19 mouse cellular contexts compared by ENCODE assay signal in the genomic region with DNA sequence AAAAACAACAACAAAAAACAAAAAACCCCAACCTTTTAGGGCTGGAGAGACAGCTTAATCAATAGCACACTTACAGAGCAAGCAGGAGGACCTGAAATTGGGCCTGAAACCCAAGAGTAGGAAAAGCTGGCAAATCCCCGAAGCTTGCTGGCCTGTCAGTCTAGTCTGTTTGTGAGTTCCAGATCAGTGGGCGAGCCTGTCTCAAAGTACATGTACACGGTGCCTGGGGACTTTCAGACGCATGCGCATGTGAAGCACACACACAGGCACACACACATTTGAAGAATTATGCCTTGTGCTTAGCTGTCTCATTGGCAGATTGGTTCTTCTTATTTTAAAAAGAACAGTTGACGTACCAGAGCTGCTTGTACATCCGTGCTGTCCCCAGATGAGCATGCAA. TPM values are rescaled to one million over a fixed set of nuclear protein-coding genes. Genes with fewer than 3 reads are reported as not detected.
DNase-seq lines count a peak whose midpoint lies in the region; ATAC-seq lines count a peak whose summit lies in the region.
"Had no signal": no experiment of that assay in that cellular context is flagged by ENCODE, and none has a peak within 500 bp of the region (broad histone marks: within the 10 kb centered on the region; RNA-seq: fewer than 3 reads in every experiment).

No protein-coding gene starts in this region.

- DNase-seq in layer of hippocampus, adult 11-12 months (ENCODE audit: low spot score): peak; percentile 60
- DNase-seq in layer of hippocampus, adult 9-10 months (ENCODE audit: low spot score): no peak
- DNase-seq in brain, adult 2 months (ENCODE audit: low read depth, low spot score): peak; percentile 67
- DNase-seq in kidney, postnatal 10 days: peak; percentile 37
- peak; percentile 86 for DNase-seq in layer of hippocampus, adult 9-11 months
- no peak for DNase-seq in adipocyte (ENCODE audit: low spot score)
- DNase-seq: adrenal gland, adult 2 months; B cell, adult 2 months; cerebellum, adult 9-11 months; forebrain, postnatal 0 days; gastrocnemius, adult 2 months; heart, postnatal 10 days; lung, adult 18-20 months; lung, postnatal 14 days; right cerebral cortex, postnatal 14 days; spleen, adult 18-20 months; thymus, adult 18-20 months had no signal

- ATAC-seq in activated CD4-positive, CD25-positive, alpha-beta regulatory T cell, adult 4 months: no peak
- ATAC-seq: forebrain, postnatal 0 days; midbrain, embryonic 13.5 days had no signal

RNA-seq across cellular contexts. Expression of gene Slc24a4, which starts 25.3 kb away (rescaled TPM):
- polyA plus RNA-seq in activated CD4-positive, CD25-positive, alpha-beta regulatory T cell, adult 4 months (2017; shearing (Covaris generic)): not detected

Comparison
In these comparisons a context has a peak if more than half of its experiments do, and no peak if none do; other contexts are left out.
1. DNase-seq: peak in layer of hippocampus, adult 11-12 months (single experiment), brain, adult 2 months (single experiment), kidney, postnatal 10 days (single experiment) and layer of hippocampus, adult 9-11 months (single experiment); none in layer of hippocampus, adult 9-10 months (single experiment) and adipocyte (single experiment).